ENCODE assay signal across 25 mouse cellular contexts in genomic region chr13:102768512-102768911, GRCm38 (mm10).
DNase-seq lines count a peak whose midpoint lies in the region; ATAC-seq lines count a peak whose summit lies in the region.
"Had no signal": no experiment of that assay in that cellular context is flagged by ENCODE, and none has a peak within 500 bp of the region (broad histone marks: within the 10 kb centered on the region; RNA-seq: fewer than 3 reads in every experiment).

No protein-coding gene starts in this region.

- no peaks in the 10 kb centered on the region for H3K27me3 ChIP-seq in forebrain, embryonic 12.5 days
- no peaks in the 10 kb centered on the region for H3K27me3 ChIP-seq in forebrain, embryonic 10.5 days (ENCODE audit: poor library complexity, severe bottlenecking)
- no peaks in the 10 kb centered on the region for H3K27me3 ChIP-seq in hindbrain, embryonic 15.5 days
- no peaks in the 10 kb centered on the region for H3K27me3 ChIP-seq in hindbrain, embryonic 11.5 days (ENCODE audit: control insufficient read depth, insufficient read depth, low read length)
- H3K27me3 ChIP-seq: embryonic facial prominence, embryonic 12.5 days; midbrain, embryonic 12.5 days had no signal

- H3K4me2 ChIP-seq in forebrain, embryonic 12.5 days = no peak overlapping the region
- H3K4me2 ChIP-seq in hindbrain, embryonic 15.5 days = no peak overlapping the region
- no peak overlapping the region for H3K4me2 ChIP-seq in hindbrain, embryonic 11.5 days (replicated peaks; ENCODE audit: low read depth, low read length)
- H3K4me2 ChIP-seq: embryonic facial prominence, embryonic 12.5 days; liver, embryonic 11.5 days; midbrain, embryonic 12.5 days had no signal

- peaks cover 17% of the 10 kb centered on the region; the same call in 1 of the 2 replicates for H3K4me1 ChIP-seq in forebrain, embryonic 12.5 days
- no peaks in the 10 kb centered on the region for H3K4me1 ChIP-seq in forebrain, embryonic 10.5 days
- peaks cover 31% of the 10 kb centered on the region for H3K4me1 ChIP-seq in hindbrain, embryonic 15.5 days (replicated peaks)
- 0 out of 2 replicates have a peak, but pooled peaks cover 2% of the 10 kb centered on the region for H3K4me1 ChIP-seq in hindbrain, embryonic 11.5 days (replicated peaks; ENCODE audit: control insufficient read depth, insufficient read depth, low read length)
- H3K4me1 ChIP-seq: embryonic facial prominence, embryonic 12.5 days had no signal

- 0 out of 2 replicates have a peak, but pooled peaks cover 5% of the 10 kb centered on the region for H3K36me3 ChIP-seq in forebrain, embryonic 12.5 days (replicated peaks)
- H3K36me3 ChIP-seq in forebrain, embryonic 10.5 days (replicated peaks) = peaks cover 66% of the 10 kb centered on the region
- H3K36me3 ChIP-seq in hindbrain, embryonic 15.5 days = no peaks in the 10 kb centered on the region
- H3K36me3 ChIP-seq in hindbrain, embryonic 11.5 days (ENCODE audit: control insufficient read depth, insufficient read depth, low read length) = no peaks in the 10 kb centered on the region

- H3K4me3 ChIP-seq in forebrain, embryonic 12.5 days (replicated peaks) = no peak overlapping the region
- H3K4me3 ChIP-seq in forebrain, embryonic 10.5 days = no peak overlapping the region
- H3K4me3 ChIP-seq in hindbrain, embryonic 15.5 days = no peak overlapping the region
- H3K4me3 ChIP-seq in hindbrain, embryonic 11.5 days (ENCODE audit: low read depth, low read length) = no peak overlapping the region
- H3K4me3 ChIP-seq: embryonic facial prominence, embryonic 12.5 days; heart, embryonic 10.5 days; midbrain, embryonic 12.5 days; myocyte had no signal

- WGBS in forebrain, embryonic 12.5 days = 81% methylated on average over 11 of the region's 11 CpGs
- WGBS in forebrain, embryonic 10.5 days = 95% methylated on average over 11 of the region's 11 CpGs
- WGBS in hindbrain, embryonic 15.5 days = 58% methylated on average over 11 of the region's 11 CpGs
- WGBS in hindbrain, embryonic 11.5 days = 93% methylated on average over 11 of the region's 11 CpGs

- 0 out of 2 replicates have a peak overlapping the region, but pooled peaks have one; percentile 43 for H3K27ac ChIP-seq in forebrain, embryonic 12.5 days
- H3K27ac ChIP-seq in forebrain, embryonic 10.5 days = no peak overlapping the region
- H3K27ac ChIP-seq in hindbrain, embryonic 15.5 days (replicated peaks) = peak overlapping the region; percentile 23; the same call in 1 of the 2 replicates
- H3K27ac ChIP-seq in hindbrain, embryonic 11.5 days (ENCODE audit: low read depth, low read length) = no peak overlapping the region
- H3K27ac ChIP-seq: embryonic facial prominence, embryonic 12.5 days; heart, embryonic 10.5 days; midbrain, embryonic 12.5 days had no signal

- no peak overlapping the region for H3K9ac ChIP-seq in forebrain, embryonic 12.5 days
- no peak overlapping the region for H3K9ac ChIP-seq in hindbrain, embryonic 15.5 days
- H3K9ac ChIP-seq in hindbrain, embryonic 11.5 days (ENCODE audit: low read depth, low read length) = no peak overlapping the region
- H3K9ac ChIP-seq: embryonic facial prominence, embryonic 12.5 days; midbrain, embryonic 12.5 days had no signal

- no peak for ATAC-seq in forebrain, embryonic 12.5 days (ENCODE audit: low FRiP score)
- ATAC-seq in hindbrain, embryonic 15.5 days (ENCODE audit: low FRiP score, low read depth) = 0 out of 2 replicates have a peak, but pooled peaks have one; percentile 15
- no peak for ATAC-seq in hindbrain, embryonic 11.5 days (ENCODE audit: low FRiP score)
- ATAC-seq: intestine, embryonic 16.5 days had no signal

- no peak for DNase-seq in forebrain, embryonic 10.5 days (ENCODE audit: extremely low spot score, low spot score)
- DNase-seq in hindbrain, embryonic 11.5 days (ENCODE audit: low spot score) = no peak
- DNase-seq in retina, adult 2 months (ENCODE audit: low read depth, low spot score) = peak; percentile 11
- DNase-seq in retina, embryonic 14.5 days (ENCODE audit: low spot score) = no peak
- DNase-seq in adrenal gland, adult 18-20 months (ENCODE audit: low spot score in 2 of 2) = no peak
- DNase-seq in embryo, embryonic 10 days (ENCODE audit: low spot score) = no peak
- DNase-seq: adrenal gland, postnatal 25 days; cerebellum, adult 11-12 months; cerebellum, postnatal 14 days; kidney, adult 9 months; kidney, postnatal 14 days; layer of hippocampus, postnatal 36 days; lung, adult 18-20 months; lung, postnatal 10 days; right cerebral cortex, postnatal 14 days; spleen, adult 18-20 months; thymus, postnatal 14 days had no signal

- H3K9me3 ChIP-seq in forebrain, embryonic 12.5 days = no peaks in the 10 kb centered on the region
- no peaks in the 10 kb centered on the region for H3K9me3 ChIP-seq in forebrain, embryonic 10.5 days
- no peaks in the 10 kb centered on the region for H3K9me3 ChIP-seq in hindbrain, embryonic 15.5 days
- no peaks in the 10 kb centered on the region for H3K9me3 ChIP-seq in hindbrain, embryonic 11.5 days (ENCODE audit: control insufficient read depth, low read length)
- H3K9me3 ChIP-seq: embryonic facial prominence, embryonic 12.5 days; heart, embryonic 10.5 days; midbrain, embryonic 12.5 days had no signal

Comparison
In these comparisons a context has a peak if more than half of its experiments do, and no peak if none do; other contexts are left out.
1. H3K27ac ChIP-seq: peak in forebrain, embryonic 12.5 days (single experiment) and hindbrain, embryonic 15.5 days (single experiment); none in forebrain, embryonic 10.5 days (single experiment) and hindbrain, embryonic 11.5 days (single experiment).